Mouse (Mus musculus): ENCODE data around the gene Pcbp2. TPM values are rescaled to one million over a fixed set of nuclear protein-coding genes. Genes with fewer than 3 reads are reported as not detected.

Gene Pcbp2
- total RNA-seq, 2 experiments from 2014 or later: 418 to 481 TPM

DNA sequence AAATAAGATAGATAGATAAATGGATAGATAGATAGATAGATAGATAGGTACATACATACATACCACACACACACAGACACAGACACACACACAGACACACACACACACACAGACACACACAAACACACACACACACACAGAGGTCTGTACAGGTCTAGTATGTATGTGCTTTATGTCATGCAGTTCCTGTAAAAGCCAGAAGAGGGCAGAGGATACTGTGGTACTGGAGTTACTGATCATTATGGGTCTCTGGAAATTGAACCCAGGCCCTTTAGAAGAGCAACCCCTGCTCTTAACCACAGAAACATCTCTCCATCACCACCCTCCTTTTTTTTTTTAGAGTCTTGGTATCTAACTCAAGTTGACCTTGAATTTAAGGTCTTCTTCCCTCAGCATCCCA, 6.7 kb upstream of the Pcbp2 start:
- DNase-seq (ENCODE audit: low spot score in 2 of 2): no peak

DNA sequence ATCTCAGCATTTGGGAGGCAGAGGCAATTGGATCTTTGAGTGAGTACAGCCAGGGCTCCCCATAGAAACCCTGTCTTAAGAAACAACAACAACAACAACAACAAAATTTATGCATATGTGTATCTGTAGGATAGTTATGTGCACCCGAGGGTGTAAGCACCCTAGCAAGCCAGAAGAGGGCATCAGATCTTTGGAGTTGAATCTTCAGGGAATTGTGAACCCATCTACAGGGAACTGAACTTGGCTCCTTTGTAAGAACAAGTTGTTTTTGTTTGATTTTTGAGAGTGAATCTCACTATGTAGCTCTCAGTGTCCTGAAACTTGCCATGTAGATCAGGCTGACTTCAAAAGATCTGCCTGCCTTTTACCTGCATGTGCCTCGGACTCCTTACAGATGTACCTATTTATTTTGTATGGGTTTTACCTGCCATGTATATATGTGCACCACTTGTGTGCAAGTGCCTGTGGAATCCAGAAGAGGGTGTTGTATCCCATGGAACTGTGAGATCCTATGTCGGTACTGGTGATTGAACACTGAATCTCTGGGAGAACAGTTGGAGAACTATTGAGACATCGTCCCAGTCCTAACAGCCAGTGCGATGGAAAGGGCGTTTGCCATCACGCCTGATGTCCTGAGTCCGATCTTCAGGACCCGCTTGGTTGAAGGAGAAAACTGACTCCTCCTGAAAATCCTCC, 1.5 kb upstream of the Pcbp2 start:
- DNase-seq (ENCODE audit: low spot score in 2 of 2): no peak

DNA sequence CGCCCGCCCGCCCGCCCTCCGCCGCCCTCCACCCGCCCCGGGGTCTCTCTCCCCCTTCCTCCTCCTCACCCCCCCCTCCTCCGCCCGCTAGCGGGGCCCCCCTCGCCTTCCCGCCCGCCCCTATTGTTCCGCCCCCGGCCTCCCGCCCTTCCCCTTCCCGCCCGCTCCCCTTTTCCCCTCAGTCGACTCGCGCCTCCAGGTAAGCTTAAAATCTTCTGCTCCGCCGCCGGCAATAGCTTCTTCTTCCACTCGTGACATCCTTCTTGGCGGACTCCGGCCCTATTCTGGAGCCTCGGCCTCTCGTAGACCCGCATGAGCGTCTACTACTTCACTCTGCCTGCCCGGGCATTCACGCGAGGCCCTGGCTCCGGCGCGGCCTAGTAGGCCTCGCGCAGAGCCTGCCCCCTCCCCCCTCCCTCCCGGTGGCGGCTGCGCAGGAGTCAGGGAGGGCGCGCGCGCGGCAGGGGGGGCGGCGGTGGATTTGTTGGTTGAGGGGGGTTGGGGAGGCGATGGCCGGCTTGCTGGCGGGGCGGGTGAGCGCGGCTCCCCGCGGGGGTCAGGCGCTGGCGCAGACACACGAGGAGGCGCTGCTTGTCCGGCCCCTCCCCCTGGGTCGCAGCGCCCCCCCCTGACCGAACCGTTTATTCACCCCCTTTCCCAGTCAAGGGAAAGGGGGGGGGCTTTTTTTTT, 411 bp downstream of the Pcbp2 start:
- peak; percentile 81 to 86 for DNase-seq (ENCODE audit: low spot score in 2 of 2)

DNA sequence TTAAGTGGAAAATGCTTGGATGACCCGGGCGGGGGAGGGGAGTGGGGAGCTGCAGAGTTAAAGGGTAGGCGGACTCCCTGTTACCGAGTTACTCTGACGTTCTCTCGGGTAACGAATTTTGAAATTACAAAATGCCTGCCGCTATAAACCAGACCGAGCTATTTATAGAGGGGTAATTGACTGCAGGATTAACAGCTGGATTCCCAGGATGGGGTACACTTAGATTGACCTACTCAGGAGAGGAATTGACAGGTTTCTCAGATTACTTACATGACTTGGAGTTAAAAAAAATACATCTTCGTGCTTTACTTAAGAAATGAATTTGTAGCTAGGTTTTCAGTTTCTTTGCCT, 931 bp downstream of the Pcbp2 start:
- DNase-seq (ENCODE audit: low spot score in 2 of 2): no peak

DNA sequence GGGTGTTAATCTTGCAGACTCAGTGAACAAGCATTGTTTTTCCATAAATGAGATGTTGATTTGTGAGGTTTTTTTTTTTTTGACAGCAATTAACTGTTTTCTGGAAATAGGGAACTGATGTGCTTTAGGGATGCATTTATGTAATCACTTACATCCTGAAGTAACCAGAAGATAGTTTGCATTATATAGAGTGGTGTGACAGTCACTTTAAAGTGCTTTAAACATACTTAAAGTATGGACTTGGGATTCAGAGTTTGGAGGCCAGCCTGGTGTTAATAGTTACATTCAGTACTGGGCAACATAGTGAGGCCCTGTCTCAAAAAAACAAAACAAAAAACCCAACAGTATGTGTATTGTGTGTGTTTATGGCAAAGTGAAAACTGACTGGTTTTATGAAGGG, 1.4 kb downstream of the Pcbp2 start:
- DNase-seq (ENCODE audit: low spot score in 2 of 2): no peak

DNA sequence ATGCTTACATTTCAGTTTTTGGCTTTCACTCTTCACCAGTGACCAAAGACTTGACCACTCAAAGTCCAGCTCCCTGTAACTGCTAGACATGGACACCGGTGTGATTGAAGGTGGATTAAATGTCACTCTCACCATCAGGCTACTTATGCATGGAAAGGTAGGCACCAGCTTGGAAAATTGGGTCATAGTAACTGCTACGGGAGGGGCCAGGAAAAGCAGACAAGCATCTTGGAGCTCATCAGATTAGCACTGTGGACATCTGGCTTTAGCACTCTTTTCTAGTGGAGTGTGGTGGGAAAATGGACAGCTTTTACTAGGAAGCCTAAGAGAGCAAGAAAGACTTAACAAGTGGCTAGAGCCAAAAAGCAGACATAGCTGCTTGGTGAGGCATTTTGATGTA, 2.9 kb downstream of the Pcbp2 start:
- DNase-seq (ENCODE audit: low spot score in 2 of 2): no peak

DNA sequence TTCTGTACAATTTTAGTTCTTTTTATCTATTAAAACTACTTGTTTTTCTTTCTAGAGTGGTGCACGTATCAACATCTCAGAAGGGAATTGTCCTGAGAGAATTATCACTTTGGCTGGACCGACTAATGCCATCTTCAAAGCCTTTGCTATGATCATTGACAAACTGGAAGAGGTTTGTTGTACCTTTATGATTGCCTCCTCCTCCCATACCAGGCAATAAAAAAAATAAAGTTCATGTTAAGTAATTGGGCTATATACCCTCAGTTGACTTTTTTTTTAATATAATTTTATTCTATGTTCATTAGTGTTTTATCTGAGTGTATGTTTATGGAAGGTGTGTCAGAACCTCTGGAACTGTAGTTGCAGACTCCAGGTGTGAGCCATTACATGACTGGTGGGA, 4.2 kb downstream of the Pcbp2 start:
- no peak for DNase-seq (ENCODE audit: low spot score in 2 of 2)

DNA sequence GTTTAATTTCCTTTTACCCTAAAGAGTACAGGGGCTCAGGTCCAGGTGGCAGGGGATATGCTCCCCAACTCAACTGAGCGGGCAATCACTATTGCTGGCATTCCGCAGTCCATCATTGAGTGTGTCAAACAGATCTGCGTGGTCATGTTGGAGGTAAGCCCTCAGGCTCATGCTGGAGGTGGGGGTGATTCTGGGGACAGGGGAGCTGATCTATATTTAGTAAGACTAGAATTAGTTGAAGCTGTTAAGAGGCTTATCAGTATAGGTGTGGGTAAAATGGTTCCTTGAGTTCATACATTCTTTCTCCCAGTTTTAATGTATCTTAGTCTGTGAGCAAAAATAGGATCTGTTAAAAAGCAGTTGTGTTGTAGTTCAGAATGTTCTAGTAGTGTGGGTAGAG, 12.8 kb downstream of the Pcbp2 start:
- DNase-seq (ENCODE audit: low spot score in 2 of 2): no peak

DNA sequence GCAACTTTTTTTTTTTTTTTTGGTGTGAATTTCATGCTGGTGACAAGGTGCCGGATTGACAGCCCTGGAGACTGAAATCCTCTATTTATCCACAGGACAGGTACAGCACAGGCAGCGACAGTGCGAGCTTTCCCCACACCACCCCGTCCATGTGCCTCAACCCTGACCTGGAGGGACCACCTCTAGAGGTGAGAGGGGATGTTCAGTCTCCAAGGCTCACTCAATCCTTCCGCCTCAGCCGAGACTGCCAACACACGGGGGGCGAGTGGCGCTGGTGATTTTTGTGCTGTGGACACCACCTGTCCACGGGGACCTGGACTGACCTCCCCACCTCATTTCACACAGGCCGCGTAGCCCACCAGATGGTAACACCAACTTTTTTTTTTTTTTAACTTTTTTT, 15.5 kb downstream of the Pcbp2 start:
- DNase-seq (ENCODE audit: low spot score in 2 of 2): no peak

DNA sequence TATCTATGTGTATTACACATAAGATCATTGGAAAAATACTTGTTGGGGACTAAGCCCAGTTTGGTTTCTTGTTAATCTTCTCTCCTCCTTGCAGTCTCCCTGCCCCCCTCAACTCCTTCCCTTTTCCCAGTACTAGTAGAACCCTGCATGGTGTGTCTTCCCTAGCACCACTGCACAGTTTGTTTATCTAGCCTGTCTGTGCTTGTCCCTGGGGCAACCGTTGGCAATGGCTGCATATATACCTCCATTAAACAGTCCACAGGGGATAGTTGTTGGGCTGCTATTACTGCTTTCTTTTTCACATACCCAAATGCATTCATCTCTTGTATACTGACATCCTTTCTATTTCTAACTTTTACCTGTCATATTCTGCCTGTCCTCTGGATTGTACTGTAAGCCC, 17.3 kb downstream of the Pcbp2 start:
- DNase-seq (ENCODE audit: low spot score in 2 of 2): no peak

DNA sequence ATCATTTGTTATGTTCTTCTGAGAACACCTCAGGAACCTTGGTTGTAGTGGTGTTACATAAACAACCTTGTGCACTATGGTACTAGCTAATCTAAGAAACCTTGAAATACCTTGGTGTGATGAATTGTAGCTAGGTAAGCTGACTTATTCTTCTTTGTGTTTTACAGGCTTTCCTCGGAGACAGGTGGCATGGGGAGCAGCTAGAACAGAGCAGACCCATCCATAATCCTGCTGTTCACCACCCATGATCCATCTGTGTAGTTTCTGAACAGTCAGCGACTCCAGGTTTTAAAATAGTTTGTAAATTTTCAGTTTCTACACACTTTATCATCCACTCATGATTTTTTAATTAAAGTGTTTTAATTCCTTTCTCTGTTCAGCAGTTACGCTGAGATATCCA, 28.0 kb downstream of the Pcbp2 start:
- no peak for DNase-seq (ENCODE audit: low spot score in 2 of 2)

DNA sequence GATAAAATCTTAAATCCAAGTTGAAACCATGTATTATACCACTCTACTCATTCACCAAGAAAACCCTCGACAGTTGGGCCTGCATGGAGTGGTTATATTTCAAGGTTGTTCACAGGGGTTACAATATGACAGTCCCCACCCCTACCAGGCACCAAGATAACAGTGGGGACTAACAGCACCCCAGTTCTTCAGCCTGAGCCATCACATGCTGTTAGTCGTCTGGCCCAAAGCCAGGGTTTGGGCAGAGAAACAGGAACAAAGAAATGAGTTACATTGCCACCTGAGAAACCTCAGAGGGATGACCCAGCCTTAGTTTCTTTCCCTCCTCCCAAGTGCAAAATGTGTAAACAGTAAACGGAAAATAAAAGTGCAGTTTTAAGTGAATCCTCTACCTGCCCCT, 29.0 kb downstream of the Pcbp2 start:
- DNase-seq (ENCODE audit: low spot score in 2 of 2): no peak

DNA sequence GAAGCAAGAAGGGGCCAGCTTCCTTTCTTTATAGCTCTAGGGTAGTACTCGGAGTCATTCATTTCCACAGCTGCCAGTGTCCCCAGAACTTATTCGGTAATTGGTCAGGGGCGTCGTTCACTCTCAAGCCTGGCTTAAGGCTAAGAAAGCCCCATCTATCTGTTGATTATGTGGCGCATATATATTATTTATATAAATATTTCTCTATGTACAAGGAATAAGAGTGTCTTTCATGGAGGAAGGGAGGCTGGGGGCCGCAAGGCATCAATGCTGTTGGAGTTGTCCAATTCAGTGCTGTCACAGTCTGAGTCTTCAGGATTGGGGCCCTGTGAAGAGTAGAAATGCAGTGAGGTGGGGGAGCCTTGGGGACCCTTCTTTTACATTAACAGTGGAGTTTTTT, 29.5 kb downstream of the Pcbp2 start:
- DNase-seq (ENCODE audit: low spot score in 2 of 2): no peak

DNA sequence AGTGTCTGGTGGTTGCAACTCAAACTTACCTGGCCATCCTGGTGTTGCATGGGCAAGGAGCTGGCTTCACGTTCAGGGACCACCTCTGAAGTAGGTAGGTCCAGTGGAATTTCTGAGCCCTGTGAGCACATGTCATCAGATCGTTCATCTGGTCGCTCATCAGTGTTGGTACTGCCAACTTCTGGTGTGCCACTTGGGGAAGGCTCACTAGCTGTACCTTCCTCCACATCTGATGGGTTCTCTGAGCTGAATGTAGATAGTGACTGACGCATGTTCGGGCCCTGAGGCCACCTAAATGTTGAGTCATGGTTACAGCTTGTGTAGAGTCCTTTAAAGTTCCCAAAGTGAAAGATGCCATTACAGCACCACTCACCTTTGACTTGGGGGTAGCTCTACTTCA, 30.1 kb downstream of the Pcbp2 start:
- DNase-seq (ENCODE audit: low spot score in 2 of 2): no peak

DNA sequence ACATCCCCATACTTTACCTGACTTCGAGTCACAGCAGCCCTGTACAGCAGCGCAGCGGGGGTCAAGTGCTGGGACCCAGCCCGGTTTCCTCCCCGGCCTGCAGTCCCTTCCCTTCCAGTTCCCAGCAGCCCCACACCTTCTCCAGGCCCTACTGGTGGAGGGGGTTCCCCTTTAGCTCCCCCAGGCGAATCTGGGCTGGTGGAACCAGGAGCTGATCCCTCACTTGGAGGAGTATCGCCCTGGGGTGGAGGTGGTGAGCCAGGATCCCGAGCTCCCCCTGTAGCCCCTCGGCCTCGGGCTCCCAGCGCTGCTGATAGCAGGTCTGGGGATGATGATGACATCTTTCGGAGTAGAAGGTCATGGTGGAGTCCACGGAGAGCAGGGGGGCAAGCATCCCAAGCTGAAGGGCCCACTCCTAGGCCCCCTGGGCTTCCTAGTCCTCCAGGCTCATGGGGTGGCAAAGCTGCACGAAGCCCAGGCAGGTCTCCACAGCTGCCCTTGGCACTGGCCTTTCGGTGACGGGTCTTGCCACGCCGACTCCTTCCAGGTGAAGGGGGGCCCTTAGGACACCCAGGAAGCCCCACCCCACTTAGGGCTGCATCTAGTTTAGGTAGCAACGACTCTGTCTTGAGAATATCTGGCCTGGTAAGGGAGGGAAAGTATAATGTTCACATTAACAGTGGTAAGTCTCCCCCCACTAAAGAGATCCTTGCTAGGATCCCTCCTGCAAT, 30.9 kb downstream of the Pcbp2 start:
- DNase-seq (ENCODE audit: low spot score in 2 of 2): no peak

DNA sequence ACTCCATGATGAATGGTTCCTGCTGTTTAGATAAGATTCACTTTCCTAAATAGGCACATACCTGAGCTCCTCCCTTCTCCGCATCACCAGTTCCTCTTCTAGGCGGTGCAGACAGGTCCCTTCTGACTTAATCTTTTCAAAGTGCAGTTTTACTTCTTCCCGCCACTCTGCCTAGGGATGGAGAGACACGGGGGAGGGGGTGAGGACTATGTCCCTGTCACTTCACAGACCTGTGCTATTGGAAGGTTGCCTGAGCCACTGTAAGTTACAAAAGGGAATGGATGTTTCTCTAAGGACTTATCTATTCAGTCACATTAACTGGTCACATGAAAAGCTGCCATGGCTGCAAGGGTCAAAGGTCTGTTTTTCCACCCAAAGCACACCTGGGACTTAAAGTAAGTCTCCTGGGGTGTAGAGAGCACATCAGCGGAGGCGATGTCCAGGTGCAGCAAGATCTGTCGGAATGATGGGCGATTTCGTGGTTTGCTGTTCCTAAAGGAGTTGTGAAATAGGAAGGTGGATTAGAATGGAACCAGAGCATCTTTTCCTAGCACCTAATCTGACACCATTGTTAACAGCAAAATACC, 32.0 kb downstream of the Pcbp2 start:
- DNase-seq (ENCODE audit: low spot score in 2 of 2): no peak

DNA sequence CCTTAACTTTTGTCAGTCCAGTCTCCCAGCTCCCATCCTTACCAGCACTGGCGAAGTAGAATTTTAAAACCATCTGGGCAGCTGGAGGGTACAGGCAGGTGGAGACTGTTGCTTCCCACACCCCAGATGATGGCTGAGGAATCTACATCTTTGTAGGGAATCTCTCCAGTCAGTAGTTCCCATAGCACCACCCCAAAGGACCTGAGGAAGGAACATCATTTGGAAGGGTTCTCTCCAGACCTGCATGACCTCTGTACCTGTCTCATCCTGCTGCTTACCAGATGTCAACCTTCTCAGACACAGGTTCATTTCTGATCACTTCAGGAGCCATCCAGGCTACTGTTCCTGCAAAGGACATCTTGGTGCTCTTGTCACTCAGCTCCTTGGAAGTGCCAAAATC, 33.1 kb downstream of the Pcbp2 start, which contains the start of gene Gm10337:
TSS of gene Gm10337 (plus strand) at position 276 of the 400 bp plus-strand sequence.
- no peak for DNase-seq (ENCODE audit: low spot score in 2 of 2)

DNA sequence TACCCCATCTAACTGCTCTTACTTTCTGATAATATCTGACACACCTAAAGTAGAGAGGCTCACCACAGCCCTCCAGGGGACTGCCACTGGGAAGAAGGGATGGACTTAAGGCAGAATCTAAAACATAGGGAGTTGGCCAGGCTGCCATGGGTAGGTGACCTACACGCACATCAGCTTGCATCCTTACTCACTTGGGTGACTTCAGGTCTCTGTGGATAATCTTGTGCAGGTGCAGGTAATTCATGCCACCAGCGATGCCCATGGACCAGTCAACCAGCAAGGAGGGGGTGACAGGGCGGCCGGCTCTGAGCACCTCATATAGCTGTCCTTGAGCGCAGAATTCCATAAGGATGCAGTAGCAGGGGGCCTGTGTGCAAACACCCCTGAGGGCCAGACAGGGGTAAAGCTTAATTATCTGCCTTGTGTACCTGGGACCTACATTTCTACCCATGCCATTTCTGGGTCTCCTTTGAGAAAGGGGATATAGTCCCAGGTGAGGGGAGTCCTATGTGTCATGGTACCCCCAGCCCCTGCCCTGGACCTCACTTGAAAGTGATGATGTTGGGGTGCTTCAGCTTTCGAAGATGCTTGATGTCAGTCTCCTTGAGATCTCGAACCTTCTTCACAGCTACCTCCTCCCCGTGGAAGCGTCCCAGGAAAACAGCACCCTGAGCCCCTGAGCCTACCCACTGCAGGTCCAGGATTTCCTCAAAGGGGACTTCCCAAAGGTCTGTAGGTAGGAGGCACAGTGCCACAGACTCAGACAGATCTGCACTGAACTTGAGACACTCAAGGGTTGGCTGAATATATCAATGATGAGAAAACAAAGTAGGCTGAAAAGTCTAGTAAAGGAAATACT, 33.8 kb downstream of the Pcbp2 start:
- no peak for DNase-seq (ENCODE audit: low spot score in 2 of 2)

DNA sequence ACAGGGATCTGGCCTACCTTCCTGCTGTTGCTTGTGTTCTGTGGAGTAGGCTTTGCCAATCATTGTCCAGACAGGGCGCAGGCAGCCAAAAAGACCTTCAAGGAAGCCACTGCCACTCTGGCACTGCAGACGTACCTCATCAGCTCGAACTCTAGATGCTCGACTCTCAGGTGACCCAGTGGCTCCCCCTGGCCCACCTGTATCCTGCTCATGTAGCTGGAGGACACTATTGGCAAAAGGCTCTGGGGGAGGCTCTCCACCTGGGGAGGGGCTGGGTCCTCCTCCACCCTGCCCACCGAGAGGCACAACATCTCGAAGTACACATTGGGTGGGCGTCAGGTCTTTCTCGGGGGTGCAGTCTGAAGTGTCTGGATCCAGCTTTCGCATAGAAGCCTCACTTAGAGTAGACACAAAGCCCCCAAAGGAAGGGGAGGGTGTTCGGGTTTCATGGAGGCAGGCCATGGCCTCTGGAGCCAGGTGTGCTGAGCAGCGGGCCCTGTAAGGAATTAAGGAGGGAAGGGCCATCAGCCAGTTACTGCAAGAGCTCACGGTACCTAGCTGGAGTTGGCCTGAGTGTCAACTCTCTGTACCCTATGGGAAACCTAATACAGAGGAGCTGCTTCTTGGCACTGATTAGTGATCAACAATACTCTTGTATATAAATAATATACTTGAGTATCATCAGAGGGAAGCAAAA, 34.9 kb downstream of the Pcbp2 start:
- DNase-seq (ENCODE audit: low spot score in 2 of 2): peak in 1 of 2 experiments; percentile 11

DNA sequence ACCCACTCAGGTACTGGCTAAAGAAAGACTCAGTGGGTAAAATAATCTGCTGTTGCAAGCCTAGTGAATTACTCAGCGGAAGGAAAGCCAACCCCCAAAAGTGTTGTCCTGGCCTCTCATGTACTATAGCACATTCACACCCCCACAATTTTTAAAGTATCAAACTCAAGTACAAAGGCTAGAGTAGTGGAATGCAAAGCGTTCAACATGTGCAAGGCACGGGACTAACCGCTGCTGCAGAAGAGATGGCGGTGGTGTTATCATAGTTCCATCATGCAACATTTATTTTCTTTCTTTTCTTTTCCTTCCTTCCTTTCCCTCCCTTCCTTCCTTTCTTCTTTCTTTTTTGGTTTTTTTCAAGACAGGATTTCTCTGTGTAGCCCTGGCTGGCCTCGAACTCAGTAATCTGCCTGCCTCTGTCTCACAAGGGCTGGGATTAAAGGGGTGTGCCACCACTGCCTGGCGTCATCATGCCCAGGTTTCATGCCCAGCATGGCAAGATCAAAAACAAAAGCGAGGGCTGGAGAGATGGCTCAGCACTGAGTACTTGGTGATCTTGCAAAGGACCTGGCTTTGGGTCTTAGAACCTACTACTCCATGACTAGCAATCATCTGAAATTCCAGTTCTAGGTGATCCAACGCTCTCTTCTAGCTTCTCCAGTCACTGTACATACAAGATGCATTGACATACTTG, 35.6 kb downstream of the Pcbp2 start:
- DNase-seq (ENCODE audit: low spot score in 2 of 2): no peak
